Mouse (Mus musculus): ENCODE measurements around the gene Itm2b. TPM values are rescaled to one million over a fixed set of nuclear protein-coding genes. Genes with fewer than 3 reads are reported as not detected.
A peak's percentile ranks its signal among the peaks of the same experiment; 100 is the strongest.

Gene Itm2b
- polyA plus RNA-seq, 1 experiment from 2014 or later = 630 TPM

- Histone ChIP-seq H3K27me3 (replicated peaks; ENCODE audit: control insufficient read depth, insufficient read depth, low read length) (no peaks in the 10 kb centered on the region), H3K9me3 (ENCODE audit: control insufficient read depth, low read length) (no peaks in the 10 kb centered on the region), H3K36me3 (ENCODE audit: control insufficient read depth, insufficient read depth) (no peaks in the 10 kb centered on the region), H3K4me2 (ENCODE audit: low read length) (peak overlapping the region; percentile 47), H3K4me1 (replicated peaks; ENCODE audit: control insufficient read depth, insufficient read depth, low read length) (peaks cover 34% of the 10 kb centered on the region), H3K27ac (ENCODE audit: low read length) (peak overlapping the region; percentile 93; the same call in 1 of the 2 replicates), H3K4me3 (replicated peaks; ENCODE audit: low read length) (peak overlapping the region; percentile 100), H3K9ac (replicated peaks; ENCODE audit: low read depth, low read length) (no peak overlapping the region)
- whole genome bisulfite sequencing = 76% methylated on average over 2 of the region's 2 CpGs
- ATAC-seq = no peak
These were observed 758 bp upstream of the Itm2b start for GRCm38 (mm10) chr14:73385720-73386374.

GRCm38 (mm10) chr14:73384546-73384912 lies 560 bp downstream of the Itm2b start:
- H3K36me3 ChIP-seq (ENCODE audit: control insufficient read depth, insufficient read depth) = peaks cover 1% of the 10 kb centered on the region; the same call in 1 of the 2 replicates
- H3K9ac ChIP-seq (replicated peaks; ENCODE audit: low read depth, low read length) = peak overlapping the region; percentile 100
- whole genome bisulfite sequencing = under 1% methylated on average over 13 of the region's 13 CpGs
- H3K4me1 ChIP-seq (replicated peaks; ENCODE audit: control insufficient read depth, insufficient read depth, low read length) = peaks cover 34% of the 10 kb centered on the region
- H3K27me3 ChIP-seq (replicated peaks; ENCODE audit: control insufficient read depth, insufficient read depth, low read length) = no peaks in the 10 kb centered on the region
- H3K4me3 ChIP-seq (replicated peaks; ENCODE audit: low read length) = peak overlapping the region; percentile 100
- peak; percentile 1 for ATAC-seq
- peak overlapping the region; percentile 93 for H3K27ac ChIP-seq (ENCODE audit: low read length)
- H3K4me2 ChIP-seq (ENCODE audit: low read length) = peak overlapping the region; percentile 47
- no peaks in the 10 kb centered on the region for H3K9me3 ChIP-seq (ENCODE audit: control insufficient read depth, low read length)

- Histone ChIP-seq H3K4me1 (replicated peaks; ENCODE audit: control insufficient read depth, insufficient read depth, low read length) (peaks cover 34% of the 10 kb centered on the region), H3K9me3 (ENCODE audit: control insufficient read depth, low read length) (no peaks in the 10 kb centered on the region), H3K27me3 (replicated peaks; ENCODE audit: control insufficient read depth, insufficient read depth, low read length) (no peaks in the 10 kb centered on the region), H3K27ac (ENCODE audit: low read length) (no peak overlapping the region), H3K36me3 (ENCODE audit: control insufficient read depth, insufficient read depth) (peaks cover 3% of the 10 kb centered on the region), H3K4me2 (ENCODE audit: low read length) (peak overlapping the region; percentile 47), H3K4me3 (replicated peaks; ENCODE audit: low read length) (peak overlapping the region; percentile 40), H3K9ac (replicated peaks; ENCODE audit: low read depth, low read length) (no peak overlapping the region)
- ATAC-seq = no peak
- 28% methylated on average over 2 of the region's 2 CpGs for whole genome bisulfite sequencing
These were observed 1.3 kb downstream of the Itm2b start for GRCm38 (mm10) chr14:73383746-73384145.

GRCm38 (mm10) chr14:73382699-73383098 lies 2.4 kb downstream of the Itm2b start:
- Histone ChIP-seq H3K27me3 (replicated peaks; ENCODE audit: control insufficient read depth, insufficient read depth, low read length) (no peaks in the 10 kb centered on the region), H3K9ac (replicated peaks; ENCODE audit: low read depth, low read length) (peak overlapping the region; percentile 51), H3K4me2 (ENCODE audit: low read length) (peak overlapping the region; percentile 47), H3K27ac (ENCODE audit: low read length) (no peak overlapping the region), H3K4me1 (replicated peaks; ENCODE audit: control insufficient read depth, insufficient read depth, low read length) (peaks cover 31% of the 10 kb centered on the region), H3K36me3 (ENCODE audit: control insufficient read depth, insufficient read depth) (peaks cover 3% of the 10 kb centered on the region), H3K9me3 (ENCODE audit: control insufficient read depth, low read length) (no peaks in the 10 kb centered on the region), H3K4me3 (replicated peaks; ENCODE audit: low read length) (peak overlapping the region; percentile 42)
- ATAC-seq = no peak; the same call in 1 of the 2 replicates
- WGBS = 33% methylated on average over 9 of the region's 9 CpGs

GRCm38 (mm10) chr14:73381559-73381958 lies 3.5 kb downstream of the Itm2b start:
- peaks cover 31% of the 10 kb centered on the region for H3K4me1 ChIP-seq (replicated peaks; ENCODE audit: control insufficient read depth, insufficient read depth, low read length)
- 71% methylated on average over 4 of the region's 4 CpGs for WGBS
- H3K4me3 ChIP-seq (replicated peaks; ENCODE audit: low read length) = 0 out of 2 replicates have a peak overlapping the region, but pooled peaks have one; percentile 14
- no peak overlapping the region for H3K27ac ChIP-seq (ENCODE audit: low read length)
- H3K4me2 ChIP-seq (ENCODE audit: low read length) = peak overlapping the region; percentile 6; the same call in 1 of the 2 replicates
- no peaks in the 10 kb centered on the region for H3K27me3 ChIP-seq (replicated peaks; ENCODE audit: control insufficient read depth, insufficient read depth, low read length)
- H3K9ac ChIP-seq (replicated peaks; ENCODE audit: low read depth, low read length) = no peak overlapping the region
- peaks cover 3% of the 10 kb centered on the region for H3K36me3 ChIP-seq (ENCODE audit: control insufficient read depth, insufficient read depth)
- no peak for ATAC-seq
- no peaks in the 10 kb centered on the region for H3K9me3 ChIP-seq (ENCODE audit: control insufficient read depth, low read length)

- no peak for ATAC-seq
These were observed 7.3 kb downstream of the Itm2b start for GRCm38 (mm10) chr14:73377804-73378203.

GRCm38 (mm10) chr14:73376920-73377319 lies 8.2 kb downstream of the Itm2b start:
- 86% methylated on average over 6 of the region's 6 CpGs for whole genome bisulfite sequencing

More at GRCm38 (mm10) chr14:73377804-73378203, 7.3 kb downstream of the Itm2b start:
- Histone ChIP-seq H3K9ac (replicated peaks; ENCODE audit: low read depth, low read length) (no peak overlapping the region), H3K4me1 (replicated peaks; ENCODE audit: control insufficient read depth, insufficient read depth, low read length) (peaks cover 19% of the 10 kb centered on the region), H3K4me2 (ENCODE audit: low read length) (no peak overlapping the region), H3K9me3 (ENCODE audit: control insufficient read depth, low read length) (no peaks in the 10 kb centered on the region), H3K27ac (ENCODE audit: low read length) (no peak overlapping the region), H3K36me3 (ENCODE audit: control insufficient read depth, insufficient read depth) (peaks cover 3% of the 10 kb centered on the region), H3K4me3 (replicated peaks; ENCODE audit: low read length) (no peak overlapping the region), H3K27me3 (replicated peaks; ENCODE audit: control insufficient read depth, insufficient read depth, low read length) (no peaks in the 10 kb centered on the region)
- 84% methylated on average over 6 of the region's 6 CpGs for whole genome bisulfite sequencing

GRCm38 (mm10) chr14:73375903-73376302 lies 9.2 kb downstream of the Itm2b start:
- Histone ChIP-seq H3K36me3 (ENCODE audit: control insufficient read depth, insufficient read depth) (peaks cover 3% of the 10 kb centered on the region), H3K9ac (replicated peaks; ENCODE audit: low read depth, low read length) (no peak overlapping the region), H3K4me3 (replicated peaks; ENCODE audit: low read length) (no peak overlapping the region), H3K9me3 (ENCODE audit: control insufficient read depth, low read length) (no peaks in the 10 kb centered on the region), H3K4me2 (ENCODE audit: low read length) (no peak overlapping the region), H3K27ac (ENCODE audit: low read length) (no peak overlapping the region), H3K27me3 (replicated peaks; ENCODE audit: control insufficient read depth, insufficient read depth, low read length) (no peaks in the 10 kb centered on the region), H3K4me1 (replicated peaks; ENCODE audit: control insufficient read depth, insufficient read depth, low read length) (peaks cover under 1% of the 10 kb centered on the region; the same call in 1 of the 2 replicates)
- WGBS = 36% methylated on average over 8 of the region's 8 CpGs
- peak; percentile 65 for ATAC-seq

More at GRCm38 (mm10) chr14:73376920-73377319, 8.2 kb downstream of the Itm2b start:
- Histone ChIP-seq H3K4me2 (ENCODE audit: low read length) (no peak overlapping the region), H3K9me3 (ENCODE audit: control insufficient read depth, low read length) (no peaks in the 10 kb centered on the region), H3K27ac (ENCODE audit: low read length) (no peak overlapping the region), H3K27me3 (replicated peaks; ENCODE audit: control insufficient read depth, insufficient read depth, low read length) (no peaks in the 10 kb centered on the region), H3K4me1 (replicated peaks; ENCODE audit: control insufficient read depth, insufficient read depth, low read length) (peaks cover 11% of the 10 kb centered on the region), H3K4me3 (replicated peaks; ENCODE audit: low read length) (no peak overlapping the region), H3K9ac (replicated peaks; ENCODE audit: low read depth, low read length) (no peak overlapping the region), H3K36me3 (ENCODE audit: control insufficient read depth, insufficient read depth) (peaks cover 3% of the 10 kb centered on the region)
- no peak for ATAC-seq

GRCm38 (mm10) chr14:73375445-73375844 lies 9.6 kb downstream of the Itm2b start:
- Histone ChIP-seq H3K4me1 (replicated peaks; ENCODE audit: control insufficient read depth, insufficient read depth, low read length) (no peaks in the 10 kb centered on the region), H3K27me3 (replicated peaks; ENCODE audit: control insufficient read depth, insufficient read depth, low read length) (no peaks in the 10 kb centered on the region), H3K9me3 (ENCODE audit: control insufficient read depth, low read length) (no peaks in the 10 kb centered on the region), H3K4me2 (ENCODE audit: low read length) (no peak overlapping the region), H3K27ac (ENCODE audit: low read length) (no peak overlapping the region), H3K9ac (replicated peaks; ENCODE audit: low read depth, low read length) (no peak overlapping the region), H3K36me3 (ENCODE audit: control insufficient read depth, insufficient read depth) (peaks cover 3% of the 10 kb centered on the region), H3K4me3 (replicated peaks; ENCODE audit: low read length) (no peak overlapping the region)
- ATAC-seq = 0 out of 2 replicates have a peak, but pooled peaks have one; percentile 27
- 89% methylated on average over 8 of the region's 8 CpGs for WGBS

All from forebrain, embryonic 16.5 days (tissue).